Mouse (Mus musculus) liver, embryonic 14.5 days (tissue): ENCODE measurements around the gene Kifc3. TPM values are rescaled to one million over a fixed set of nuclear protein-coding genes. Genes with fewer than 3 reads are reported as not detected.
A peak's percentile ranks its signal among the peaks of the same experiment; 100 is the strongest.

Source experiments
- ATAC-seq: fragments of 200-750 bp; cut with Nextera tagmentation; 2 replicates; pipeline ENCODE4 v1.8.0; 2017; ENCODE audit warnings: moderate number of reproducible peaks, mild to moderate bottlenecking, moderate library complexity; ENCODE audit not compliant: insufficient read depth
- DNase-seq, 3 experiments: peaks; one replicate each; pipeline ENCODE4 v3.0.0-alpha.2; 2012 to 2013; ENCODE audit warnings: low read depth in 3 of 3, low spot score in 3 of 3
- H3K27ac ChIP-seq: fragments of 300-500 bp; sonication (generic); 2 replicates; pipeline ENCODE4 v1.5.1; 2014; ENCODE audit warnings: moderate library complexity, mild to moderate bottlenecking, control low read depth, inconsistent platforms
- H3K27me3 ChIP-seq: fragments of 300-500 bp; sonication (generic); 2 replicates; pipeline ENCODE4 v1.6.1; 2014; ENCODE audit warnings: mild to moderate bottlenecking, low read length, moderate library complexity; ENCODE audit not compliant: control insufficient read depth, insufficient read depth
- H3K36me3 ChIP-seq: fragments of 300-500 bp; sonication (generic); replicated peaks from 2 replicates; pipeline ENCODE4 v1.6.1; 2014; ENCODE audit warnings: low read depth; ENCODE audit not compliant: control insufficient read depth, insufficient read depth
- H3K4me1 ChIP-seq, 2 experiments: fragments of 200-500 bp in 1 of 2; fragments of 300-500 bp in 1 of 2; sonication (generic) in 1 of 2; replicated peaks; 2 replicates each; pipeline ENCODE4 v1.6.1; 2012 to 2014; ENCODE audit warnings: antibody characterized with exemption in 1 of 2, inconsistent platforms in 1 of 2, low read length in 1 of 2; ENCODE audit not compliant: control insufficient read depth in 2 of 2, insufficient read depth in 2 of 2
- H3K4me2 ChIP-seq: fragments of 300-500 bp; sonication (generic); 2 replicates; pipeline ENCODE4 v1.6.1; 2014; ENCODE audit warnings: low read depth, mild to moderate bottlenecking, control low read depth, moderate library complexity
- H3K4me3 ChIP-seq, 2 experiments: fragments of 200-500 bp in 1 of 2; fragments of 300-500 bp in 1 of 2; sonication (generic) in 1 of 2; 2 replicates each; pipeline ENCODE4 v1.5.1; 2012 to 2014; ENCODE audit warnings: low read depth in 2 of 2, low read length in 2 of 2, mild to moderate bottlenecking in 2 of 2, control low read depth in 1 of 2, inconsistent platforms in 1 of 2, moderate library complexity in 1 of 2; ENCODE audit not compliant: insufficient read depth in 1 of 2
- H3K9ac ChIP-seq: fragments of 300-500 bp; sonication (generic); replicated peaks from 2 replicates; pipeline ENCODE4 v1.6.1; 2014; ENCODE audit warnings: mild to moderate bottlenecking, control low read depth, moderate library complexity
- H3K9me3 ChIP-seq: fragments of 300-500 bp; sonication (generic); 2 replicates; pipeline ENCODE4 v1.6.1; 2016; ENCODE audit warnings: low read length, mixed read lengths; ENCODE audit not compliant: control insufficient read depth
- CTCF ChIP-seq: IDR thresholded peaks from 2 replicates; pipeline ENCODE4 v1.5.1; 2016; ENCODE audit warnings: antibody characterized with exemption, low read depth, control low read depth
- EP300 ChIP-seq: IDR thresholded peaks from 2 replicates; pipeline ENCODE4 v1.6.1; 2016; ENCODE audit warnings: antibody characterized with exemption, low read depth
- WGBS: fragments of 180-500 bp; shearing (Covaris S2); extraction: QIAGEN DNeasy Blood & Tissue Kit; methylation state at CpG from one replicate; pipeline ENCODE4 v1.1.7; 2014; ENCODE audit not compliant: insufficient replicate concordance; 5-methylcytosine and 5-hydroxymethylcytosine counted together
- polyA plus RNA-seq, 2 experiments: library from polyadenylated mRNA; depleted of rRNA in 1 of 2; stranded (reverse) in 1 of 2; unstranded in 1 of 2; fragments of >200 nt; fragmentation: Nextera tagmentation in 1 of 2; extraction: Ambion mirVana in 1 of 2; gene quantifications; 2 replicates each; pipeline versions ENCODE4 v1.2.1 to v1.2.3; 2012 to 2014

Gene Kifc3
- polyA plus RNA-seq, 2 experiments = 2.5 to 4.0 TPM

DNA sequence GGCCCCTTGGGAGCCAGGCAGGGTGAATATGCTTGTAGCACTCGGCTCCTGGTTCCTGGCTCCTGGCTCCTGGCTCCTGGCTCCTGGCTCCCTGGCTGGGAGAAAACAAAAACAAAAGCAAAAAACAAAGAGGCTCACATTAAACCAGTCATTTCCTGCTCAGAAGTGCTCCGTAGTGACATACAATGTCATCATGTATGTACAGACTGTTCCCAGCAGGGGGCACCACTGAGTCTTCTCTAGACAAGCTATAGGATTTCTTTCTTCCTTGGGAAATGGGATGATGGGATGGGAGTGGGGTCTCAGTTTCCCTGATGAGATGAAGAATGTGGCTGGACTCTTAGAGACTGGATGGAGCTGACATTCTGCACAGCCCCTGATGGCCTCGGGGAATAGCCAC lies 135.0 kb downstream of the Kifc3 start:
- Histone ChIP-seq H3K9ac (no peak overlapping the region), H3K4me2 (no peak overlapping the region), H3K4me3 (no peak overlapping the region), H3K36me3 (no peaks in the 10 kb centered on the region), H3K9me3 (no peaks in the 10 kb centered on the region), H3K4me1 (no peaks in the 10 kb centered on the region), H3K27ac (no peak overlapping the region), H3K27me3 (no peaks in the 10 kb centered on the region)
- ATAC-seq = no peak
- DNase-seq = peak; percentile 45 to 64 (median 47)
- TF ChIP-seq EP300 (no peak), CTCF (peak; percentile 78)
- WGBS = 33% methylated on average over 3 of the region's 3 CpGs

DNA sequence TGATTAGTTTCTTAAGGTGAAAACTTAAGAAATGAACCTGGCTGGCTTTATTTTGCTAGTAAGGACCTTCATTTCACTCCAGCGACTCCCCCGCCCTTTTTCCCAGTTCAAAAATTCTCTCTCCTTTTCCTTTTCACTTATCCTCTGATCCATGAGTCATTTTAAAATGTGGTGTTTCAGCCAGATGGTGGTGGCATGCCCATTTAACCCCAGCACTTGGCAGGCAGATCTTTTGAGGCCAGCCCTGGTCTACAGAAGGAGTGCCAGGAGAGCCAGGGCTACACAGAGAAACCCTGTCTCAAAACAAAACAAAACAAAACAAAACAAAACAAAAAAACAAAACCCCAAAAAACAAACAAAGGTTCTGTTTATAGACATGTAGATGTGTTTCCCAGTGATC lies 138.1 kb downstream of the Kifc3 start:
- Histone ChIP-seq H3K27me3 (no peaks in the 10 kb centered on the region), H3K9me3 (no peaks in the 10 kb centered on the region), H3K9ac (no peak overlapping the region), H3K27ac (no peak overlapping the region), H3K4me3 (no peak overlapping the region), H3K4me1 (peaks cover 0 to 2% of the 10 kb centered on the region in 2 experiments; a peak in 2 of 4 replicates), H3K4me2 (no peak overlapping the region), H3K36me3 (no peaks in the 10 kb centered on the region)
- DNase-seq = no peak
- ATAC-seq = no peak
- TF ChIP-seq CTCF = no peak
- no peak for TF ChIP-seq EP300
- WGBS = 64% methylated on average over 2 of the region's 2 CpGs

DNA sequence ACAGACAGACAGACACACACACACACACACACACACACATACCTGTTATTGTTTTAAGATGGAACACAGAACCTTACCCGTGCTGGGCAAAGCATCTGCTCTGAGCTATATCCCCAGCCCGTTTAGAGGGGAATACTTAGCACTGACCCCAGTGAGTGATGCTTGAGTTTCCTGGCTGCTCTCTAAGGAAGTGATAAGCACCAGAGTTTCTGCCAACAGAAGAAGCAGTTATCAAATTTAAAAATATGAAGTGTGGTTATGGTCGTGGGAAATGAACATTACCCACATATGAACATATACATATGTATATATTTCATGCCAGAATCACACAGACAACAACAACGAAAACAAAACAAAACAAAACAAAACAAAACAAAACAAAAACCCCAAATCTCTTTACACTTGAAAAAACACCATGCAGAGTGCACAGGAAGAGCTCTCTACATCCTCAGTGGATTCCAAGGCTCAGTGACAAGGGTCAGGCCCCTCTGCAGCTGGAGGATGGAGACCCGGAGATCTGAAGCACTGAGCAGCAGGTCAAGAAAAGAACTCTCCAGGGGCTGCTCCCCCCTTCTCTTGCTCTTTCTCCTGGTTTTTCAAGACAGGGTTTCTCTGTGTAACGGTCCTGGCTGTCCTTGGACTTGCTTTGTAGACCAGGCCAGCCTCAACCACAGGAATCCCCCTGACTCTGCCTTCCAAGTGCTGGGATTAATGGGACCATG lies 142.6 kb downstream of the Kifc3 start:
- Histone ChIP-seq H3K9me3 (no peaks in the 10 kb centered on the region), H3K9ac (no peak overlapping the region), H3K4me1 (peaks cover 10 to 23% of the 10 kb centered on the region in 2 experiments), H3K4me2 (no peak overlapping the region), H3K27ac (no peak overlapping the region), H3K27me3 (no peaks in the 10 kb centered on the region), H3K4me3 (no peak overlapping the region), H3K36me3 (no peaks in the 10 kb centered on the region)
- DNase-seq = no peak
- 25% methylated on average over 6 of the region's 6 CpGs for WGBS
- no peak for TF ChIP-seq CTCF
- no peak for TF ChIP-seq EP300
- no peak for ATAC-seq

DNA sequence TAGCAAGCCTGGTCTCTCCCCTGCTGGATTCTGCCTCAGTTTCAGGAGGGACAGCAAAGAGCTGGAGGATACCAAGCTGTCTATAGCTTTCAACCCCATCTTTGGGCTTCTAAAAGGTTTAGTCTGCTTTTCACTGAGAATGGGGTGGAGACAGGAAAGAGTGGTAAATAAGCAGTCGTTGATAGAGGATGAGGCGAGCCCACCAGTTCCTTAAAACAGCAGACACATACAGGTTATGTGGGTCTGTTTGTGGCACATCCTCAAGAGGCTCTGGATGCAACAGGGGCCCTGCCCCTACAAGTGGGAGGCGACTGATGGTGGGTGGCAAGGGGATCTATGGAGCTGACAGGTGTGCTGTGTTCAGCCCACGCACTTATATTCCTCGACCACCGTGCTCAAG lies 144.0 kb downstream of the Kifc3 start:
- DNase-seq (no peak), ATAC-seq (no peak)
- H3K36me3 ChIP-seq = no peaks in the 10 kb centered on the region
- H3K27me3 ChIP-seq = no peaks in the 10 kb centered on the region
- WGBS = 17% methylated on average over 6 of the region's 6 CpGs
- H3K9me3 ChIP-seq = no peaks in the 10 kb centered on the region
- no peak overlapping the region for H3K4me3 ChIP-seq
- no peak overlapping the region for H3K4me2 ChIP-seq
- H3K4me1 ChIP-seq = peaks cover 13 to 31% of the 10 kb centered on the region in 2 experiments
- TF ChIP-seq EP300 = no peak
- TF ChIP-seq CTCF = no peak
- no peak overlapping the region for H3K27ac ChIP-seq
- no peak overlapping the region for H3K9ac ChIP-seq

DNA sequence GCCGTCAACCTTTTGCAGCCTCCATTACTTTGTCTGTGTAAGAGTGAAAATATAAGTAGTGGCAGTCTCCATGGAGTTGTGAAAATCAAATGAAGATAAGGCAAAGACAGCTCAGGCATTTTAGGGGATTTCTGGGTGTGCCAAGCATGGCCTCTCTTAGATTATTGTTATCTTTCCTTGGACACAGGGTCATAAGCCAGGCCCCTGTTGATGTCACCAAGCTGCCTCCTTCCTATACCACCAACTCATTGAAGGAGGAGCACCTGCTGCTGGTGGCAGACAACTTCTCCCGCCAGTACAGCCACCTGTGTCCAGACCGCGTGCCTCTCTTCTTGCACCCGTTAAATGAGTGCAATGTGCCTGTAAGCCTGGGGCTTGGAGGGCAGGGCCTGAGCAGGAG lies 146.2 kb downstream of the Kifc3 start:
- 23% methylated on average over 5 of the region's 5 CpGs for WGBS
- no peaks in the 10 kb centered on the region for H3K27me3 ChIP-seq
- H3K4me2 ChIP-seq = 0 out of 2 replicates have a peak overlapping the region, but pooled peaks have one; percentile 2
- H3K36me3 ChIP-seq = no peaks in the 10 kb centered on the region
- H3K4me1 ChIP-seq = peaks cover 13 to 31% of the 10 kb centered on the region in 2 experiments
- H3K4me3 ChIP-seq = no peak overlapping the region
- no peak overlapping the region for H3K27ac ChIP-seq
- no peak overlapping the region for H3K9ac ChIP-seq
- ATAC-seq (peak; percentile 83), DNase-seq (peak; percentile 36 to 58 (median 44))
- H3K9me3 ChIP-seq = no peaks in the 10 kb centered on the region
- TF ChIP-seq CTCF = no peak
- peak; percentile 63 for TF ChIP-seq EP300
